Mouse (Mus musculus): ENCODE results near the gene Ubr2. TPM values are rescaled to one million over a fixed set of nuclear protein-coding genes. Genes with fewer than 3 reads are reported as not detected.

Ubr2 gene
- polyA plus RNA-seq, 1 experiment from 2014 or later: 17.7 TPM

DNA sequence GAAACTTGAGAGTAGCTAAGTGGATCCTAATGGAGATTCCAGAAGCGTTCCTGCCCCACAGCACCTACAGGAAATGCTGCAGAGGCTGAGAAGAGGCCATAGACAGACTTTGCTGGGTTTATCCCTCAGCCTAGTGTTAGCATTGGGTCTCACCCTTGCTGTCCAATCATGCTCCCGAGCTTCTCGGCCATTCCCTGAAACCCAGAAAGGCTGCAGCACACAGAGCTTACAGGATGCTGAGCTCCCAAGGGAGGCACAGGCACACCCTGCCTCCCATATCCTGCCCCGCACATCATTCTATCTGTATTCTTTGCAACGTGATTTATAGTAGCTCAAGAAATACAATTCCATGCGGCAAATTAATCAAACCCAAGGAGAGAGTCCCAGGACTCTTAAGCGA lies 13.9 kb downstream of the Ubr2 start:
- Histone ChIP-seq H3K36me3 (peaks cover 69% of the 10 kb centered on the region), H3K27me3 (ENCODE audit: insufficient read depth, poor library complexity, severe bottlenecking) (no peaks in the 10 kb centered on the region), H3K4me1 (peaks cover 13% of the 10 kb centered on the region; the same call in 1 of the 2 replicates), H3K4me3 (no peak overlapping the region), H3K9me3 (no peaks in the 10 kb centered on the region), H3K27ac (no peak overlapping the region)
- 78% methylated on average over 7 of the region's 7 CpGs for WGBS
- DNase-seq (ENCODE audit: low spot score): no peak

DNA sequence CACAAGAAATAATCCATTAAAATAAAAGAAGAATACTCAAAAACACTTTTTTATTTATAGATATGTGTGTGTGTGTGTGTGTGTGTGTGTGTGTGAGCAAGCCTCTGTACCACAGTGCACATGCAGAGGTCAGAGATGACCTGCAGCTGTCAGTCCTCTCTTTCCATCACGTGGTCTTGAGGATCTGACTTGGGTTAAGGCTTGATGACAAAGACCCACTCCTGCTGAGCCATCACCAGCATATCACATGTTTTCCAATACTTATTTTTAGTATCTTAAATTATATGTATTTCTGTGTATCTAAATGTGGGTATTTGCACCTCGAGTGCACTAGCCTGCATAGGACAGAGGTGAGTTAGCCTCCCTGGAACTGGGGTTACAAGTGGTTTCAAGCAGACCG lies 14.7 kb downstream of the Ubr2 start:
- Histone ChIP-seq H3K4me3 (no peak overlapping the region), H3K4me1 (peaks cover 13% of the 10 kb centered on the region; the same call in 1 of the 2 replicates), H3K9me3 (no peaks in the 10 kb centered on the region), H3K27me3 (ENCODE audit: insufficient read depth, poor library complexity, severe bottlenecking) (no peaks in the 10 kb centered on the region), H3K36me3 (peaks cover 76% of the 10 kb centered on the region), H3K27ac (no peak overlapping the region)
- WGBS: 81% methylated on average over 3 of the region's 3 CpGs
- DNase-seq (ENCODE audit: low spot score): no peak

DNA sequence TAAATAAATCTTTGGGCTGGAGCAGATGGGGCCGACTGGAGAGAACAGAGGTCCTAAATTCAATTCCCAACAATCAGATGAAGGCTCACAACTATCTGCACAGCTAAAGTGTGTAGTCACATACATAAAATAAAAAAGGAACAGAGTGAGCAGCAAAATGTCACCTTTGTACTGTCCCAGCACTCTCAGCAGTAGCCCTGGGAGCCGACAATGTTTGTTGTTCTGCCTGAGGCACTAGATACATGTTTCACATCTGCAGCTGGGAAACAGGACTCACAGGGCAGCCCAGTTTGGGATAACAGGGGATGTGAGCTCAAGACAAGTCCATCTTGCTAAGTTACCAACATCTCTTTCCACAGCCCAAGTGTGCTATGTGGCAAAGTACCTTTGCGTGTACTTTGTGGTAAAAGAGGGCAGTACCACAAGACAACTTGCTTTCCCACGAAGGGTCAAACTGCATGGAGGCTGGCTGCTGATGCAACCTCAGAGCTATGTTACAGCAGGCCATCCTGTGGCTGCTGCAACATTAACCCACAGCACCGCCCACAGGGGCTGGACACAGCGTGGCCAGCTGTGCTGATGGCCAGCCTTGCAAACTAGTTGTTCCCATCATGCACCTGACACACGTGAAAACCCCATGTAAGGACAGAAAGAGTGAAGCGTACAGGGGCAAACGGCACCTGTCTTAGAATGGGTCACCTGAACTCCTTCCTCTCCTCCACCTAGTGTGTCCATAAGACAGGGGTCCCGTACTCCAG lies 15.5 kb downstream of the Ubr2 start:
- DNase-seq (ENCODE audit: low spot score): no peak
- H3K27ac ChIP-seq: no peak overlapping the region

DNA sequence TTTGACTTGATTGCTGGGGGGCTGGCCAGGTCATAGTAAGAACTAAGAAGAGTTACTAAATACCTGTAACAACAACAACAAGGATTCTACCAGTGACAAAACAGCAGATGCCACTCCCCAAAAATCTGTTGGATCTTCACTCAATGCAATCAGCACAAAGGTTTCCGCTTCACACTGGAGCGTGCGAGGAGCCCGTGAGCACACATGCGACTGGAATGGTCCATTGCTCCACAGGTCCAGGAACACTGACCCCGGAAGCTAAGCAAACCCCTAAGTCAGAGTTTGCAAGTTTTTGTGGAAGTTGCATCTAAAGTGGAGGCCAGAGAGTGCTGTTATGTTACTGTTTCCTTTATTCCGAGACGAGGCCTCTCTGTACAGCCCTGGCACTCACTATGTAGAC lies 16.7 kb downstream of the Ubr2 start:
- Histone ChIP-seq H3K27me3 (ENCODE audit: insufficient read depth, poor library complexity, severe bottlenecking) (no peaks in the 10 kb centered on the region), H3K9me3 (no peaks in the 10 kb centered on the region), H3K4me3 (no peak overlapping the region), H3K36me3 (peaks cover 76% of the 10 kb centered on the region), H3K4me1 (peaks cover 13% of the 10 kb centered on the region; the same call in 1 of the 2 replicates), H3K27ac (no peak overlapping the region)
- no peak for DNase-seq (ENCODE audit: low spot score)
- 96% methylated on average over 8 of the region's 8 CpGs for WGBS

More for the DNA sequence above, 15.5 kb downstream of the Ubr2 start:
- H3K36me3 ChIP-seq: peaks cover 76% of the 10 kb centered on the region
- H3K4me1 ChIP-seq: peaks cover 13% of the 10 kb centered on the region; the same call in 1 of the 2 replicates
- 81% methylated on average over 10 of the region's 10 CpGs for WGBS
- no peaks in the 10 kb centered on the region for H3K9me3 ChIP-seq
- no peaks in the 10 kb centered on the region for H3K27me3 ChIP-seq (ENCODE audit: insufficient read depth, poor library complexity, severe bottlenecking)
- H3K4me3 ChIP-seq: no peak overlapping the region

DNA sequence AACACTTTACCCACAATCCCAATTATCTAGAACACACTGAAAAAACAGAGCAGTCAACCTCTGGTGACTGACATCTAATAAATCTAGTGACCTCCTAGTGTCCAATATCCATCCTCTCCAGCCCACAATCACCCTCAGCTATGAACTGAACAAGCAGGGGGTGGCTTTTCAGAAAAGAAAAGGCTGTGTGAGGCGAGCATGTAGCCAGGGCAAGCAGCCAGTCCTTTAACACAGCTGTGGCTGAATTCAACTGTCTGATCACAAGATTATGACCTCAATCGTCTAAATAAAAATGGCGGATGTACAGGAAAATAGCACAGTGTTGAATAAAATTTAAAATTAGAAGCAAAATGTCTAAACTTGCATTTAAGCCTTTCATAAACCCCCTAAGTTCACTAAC lies 22.7 kb downstream of the Ubr2 start:
- WGBS: 90% methylated on average over 3 of the region's 3 CpGs
- no peak overlapping the region for H3K4me3 ChIP-seq
- no peaks in the 10 kb centered on the region for H3K9me3 ChIP-seq
- no peak overlapping the region for H3K27ac ChIP-seq
- DNase-seq (ENCODE audit: low spot score): no peak
- H3K36me3 ChIP-seq: peaks cover 98% of the 10 kb centered on the region
- H3K27me3 ChIP-seq (ENCODE audit: insufficient read depth, poor library complexity, severe bottlenecking): no peaks in the 10 kb centered on the region
- H3K4me1 ChIP-seq: no peaks in the 10 kb centered on the region

DNA sequence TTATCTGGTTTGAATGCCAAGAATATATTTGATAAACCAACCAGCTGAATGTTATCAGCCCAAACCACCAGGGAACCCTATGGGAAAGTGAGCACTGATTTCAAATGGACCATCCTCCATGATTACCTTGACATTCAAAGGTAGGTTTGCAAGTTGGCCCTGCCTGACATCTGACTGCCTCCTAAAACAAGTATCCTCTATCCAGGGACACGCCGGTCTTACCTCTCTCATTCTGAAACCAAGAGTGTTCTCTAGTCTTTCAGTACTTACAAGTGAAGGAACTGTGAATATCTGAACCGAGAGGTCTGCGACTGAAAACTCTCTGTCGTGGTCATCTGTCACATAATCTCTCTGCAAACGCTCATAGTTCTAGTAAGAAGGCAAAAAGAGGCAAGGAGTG lies 30.3 kb downstream of the Ubr2 start:
- Histone ChIP-seq H3K27me3 (ENCODE audit: insufficient read depth, poor library complexity, severe bottlenecking) (no peaks in the 10 kb centered on the region), H3K36me3 (peaks cover 100% of the 10 kb centered on the region), H3K27ac (no peak overlapping the region), H3K4me3 (no peak overlapping the region), H3K9me3 (no peaks in the 10 kb centered on the region), H3K4me1 (no peaks in the 10 kb centered on the region)
- DNase-seq (ENCODE audit: low spot score): no peak
- WGBS: 91% methylated on average over 6 of the region's 6 CpGs

DNA sequence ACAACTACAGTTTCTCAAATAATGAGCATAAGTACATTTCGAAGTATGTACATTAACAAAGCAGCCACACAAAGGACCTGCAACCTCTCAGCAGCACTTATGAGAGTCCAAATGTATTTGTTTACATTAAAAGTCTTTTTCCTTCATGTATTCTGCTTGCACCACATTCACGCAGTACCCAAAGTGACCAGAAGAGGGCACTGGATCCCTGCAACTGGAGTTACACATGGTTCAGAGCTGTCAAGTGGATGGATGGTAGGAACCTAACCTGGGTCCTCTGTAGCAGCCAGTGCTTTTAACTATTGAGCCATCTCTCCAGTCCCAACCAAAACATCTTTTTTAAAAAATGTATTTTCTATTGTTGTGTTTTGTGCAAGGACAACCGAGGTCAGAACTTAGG lies 35.2 kb downstream of the Ubr2 start:
- H3K27ac ChIP-seq: no peak overlapping the region
- 65% methylated on average over 3 of the region's 3 CpGs for WGBS

DNA sequence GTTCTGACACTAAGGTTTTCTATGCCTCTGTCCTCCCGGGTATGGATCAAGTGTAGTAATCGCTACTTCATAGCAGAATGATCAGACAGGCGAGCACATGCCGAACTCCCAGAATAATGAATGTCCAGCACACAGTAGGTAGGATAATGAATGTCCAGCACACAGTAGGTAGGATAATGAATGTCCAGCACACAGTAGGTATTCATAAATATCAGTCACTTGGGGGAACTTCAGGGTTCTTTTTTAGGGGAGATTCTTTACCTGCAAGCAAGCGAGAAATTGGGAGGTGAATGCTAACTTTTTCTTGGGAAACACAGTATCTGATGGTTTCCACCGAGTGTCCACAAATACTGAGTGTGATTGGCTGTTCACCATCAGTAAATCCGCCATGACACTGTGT lies 37.8 kb downstream of the Ubr2 start:
- 88% methylated on average over 7 of the region's 7 CpGs for WGBS
- H3K4me1 ChIP-seq: no peaks in the 10 kb centered on the region
- H3K9me3 ChIP-seq: no peaks in the 10 kb centered on the region
- no peak overlapping the region for H3K27ac ChIP-seq
- peaks cover 100% of the 10 kb centered on the region for H3K36me3 ChIP-seq
- H3K27me3 ChIP-seq (ENCODE audit: insufficient read depth, poor library complexity, severe bottlenecking): no peaks in the 10 kb centered on the region
- no peak for DNase-seq (ENCODE audit: low spot score)
- H3K4me3 ChIP-seq: no peak overlapping the region

More for the DNA sequence above, 35.2 kb downstream of the Ubr2 start:
- H3K4me1 ChIP-seq: no peaks in the 10 kb centered on the region
- DNase-seq (ENCODE audit: low spot score): no peak
- no peak overlapping the region for H3K4me3 ChIP-seq
- H3K9me3 ChIP-seq: no peaks in the 10 kb centered on the region
- no peaks in the 10 kb centered on the region for H3K27me3 ChIP-seq (ENCODE audit: insufficient read depth, poor library complexity, severe bottlenecking)
- peaks cover 100% of the 10 kb centered on the region for H3K36me3 ChIP-seq

DNA sequence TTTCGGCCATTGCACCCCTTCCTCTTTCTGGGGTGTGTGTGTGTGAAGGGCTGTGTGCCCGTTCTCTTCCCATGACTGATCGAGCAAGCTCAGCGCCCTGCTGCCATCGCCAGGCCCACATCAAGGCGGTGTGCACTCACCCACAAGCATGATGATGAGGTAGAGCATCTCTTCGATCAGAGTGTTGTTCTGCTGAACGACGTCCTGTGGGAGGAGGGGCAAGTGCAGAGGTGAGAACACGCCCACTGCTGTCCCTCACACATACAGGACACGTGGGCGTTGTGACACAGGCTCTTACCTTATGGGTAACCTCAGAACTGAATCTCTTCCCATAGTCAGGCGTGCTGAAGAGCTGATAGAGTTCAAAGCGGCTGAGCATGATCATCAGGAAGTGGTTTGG lies 43.5 kb downstream of the Ubr2 start:
- WGBS: 91% methylated on average over 14 of the region's 14 CpGs
- DNase-seq (ENCODE audit: low spot score): no peak

DNA sequence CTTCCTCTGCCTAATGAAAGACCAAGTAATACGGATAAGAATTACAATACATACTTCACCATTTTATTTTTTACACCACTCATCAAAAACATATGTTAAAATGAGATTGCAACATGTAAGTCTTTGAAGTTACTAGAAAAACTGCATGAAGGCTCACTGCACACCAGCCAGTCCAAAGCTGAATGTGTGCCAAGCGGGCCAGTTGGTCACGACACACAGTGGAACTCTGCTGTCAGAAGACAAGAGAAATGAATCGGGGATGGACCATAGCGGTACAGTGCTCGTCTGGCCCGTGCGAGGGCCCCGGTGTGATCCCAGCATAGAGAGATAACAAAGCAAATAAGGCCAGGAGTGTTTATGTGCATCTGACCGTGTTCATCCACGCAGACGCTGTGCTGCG lies 47.2 kb downstream of the Ubr2 start:
- DNase-seq (ENCODE audit: low spot score): no peak
- 96% methylated on average over 13 of the region's 13 CpGs for WGBS
- Histone ChIP-seq H3K9me3 (no peaks in the 10 kb centered on the region), H3K27ac (no peak overlapping the region), H3K4me1 (no peaks in the 10 kb centered on the region), H3K36me3 (peaks cover 100% of the 10 kb centered on the region), H3K27me3 (ENCODE audit: insufficient read depth, poor library complexity, severe bottlenecking) (no peaks in the 10 kb centered on the region), H3K4me3 (no peak overlapping the region)

More for the DNA sequence above, 43.5 kb downstream of the Ubr2 start:
- no peak overlapping the region for H3K27ac ChIP-seq
- H3K4me1 ChIP-seq: no peaks in the 10 kb centered on the region
- no peak overlapping the region for H3K4me3 ChIP-seq
- H3K27me3 ChIP-seq (ENCODE audit: insufficient read depth, poor library complexity, severe bottlenecking): no peaks in the 10 kb centered on the region
- peaks cover 100% of the 10 kb centered on the region for H3K36me3 ChIP-seq
- H3K9me3 ChIP-seq: no peaks in the 10 kb centered on the region

DNA sequence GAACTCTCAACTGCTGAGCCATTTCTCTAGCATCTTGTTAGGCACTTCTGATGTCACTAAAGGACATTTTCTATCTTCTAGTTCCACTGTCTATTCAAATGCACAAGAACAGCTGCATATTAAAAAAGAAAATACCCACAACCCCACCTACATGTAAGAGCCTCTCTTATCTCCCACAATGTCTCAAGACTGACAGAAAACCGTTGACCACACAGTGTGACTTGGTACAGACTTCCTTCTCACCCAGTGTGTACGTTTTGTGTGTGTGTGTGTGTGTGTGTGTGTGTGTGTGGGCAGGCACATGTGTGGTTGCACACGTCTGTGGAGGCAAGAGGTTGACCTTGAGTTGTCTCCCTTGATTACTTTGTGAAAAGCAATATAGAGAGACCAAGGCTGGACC lies 48.2 kb downstream of the Ubr2 start:
- no peaks in the 10 kb centered on the region for H3K4me1 ChIP-seq
- WGBS: 79% methylated on average over 3 of the region's 3 CpGs
- H3K9me3 ChIP-seq: no peaks in the 10 kb centered on the region
- H3K4me3 ChIP-seq: no peak overlapping the region
- peaks cover 100% of the 10 kb centered on the region for H3K36me3 ChIP-seq
- 0 out of 2 replicates have a peak overlapping the region, but pooled peaks have one; percentile 1 for H3K27ac ChIP-seq
- DNase-seq (ENCODE audit: low spot score): no peak
- no peaks in the 10 kb centered on the region for H3K27me3 ChIP-seq (ENCODE audit: insufficient read depth, poor library complexity, severe bottlenecking)

DNA sequence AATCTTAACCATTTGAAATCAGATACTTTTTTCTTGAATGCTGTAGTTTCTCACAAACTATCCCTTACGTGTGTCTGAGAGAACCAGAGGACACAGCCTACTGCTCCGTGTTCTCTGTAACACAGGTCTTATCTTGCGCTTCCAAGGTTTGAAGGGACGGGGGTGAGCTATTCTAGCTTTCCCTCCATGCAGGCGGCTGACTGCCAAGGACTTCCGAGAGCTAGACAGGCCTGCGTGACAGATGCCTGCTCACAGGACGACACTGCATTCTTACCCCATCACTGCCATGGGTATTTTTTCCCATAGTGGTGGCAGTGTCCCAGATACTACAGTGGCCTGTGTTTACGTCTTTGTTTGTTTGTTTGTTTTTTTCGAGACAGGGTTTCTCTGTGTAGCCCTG lies 50.1 kb downstream of the Ubr2 start:
- WGBS: 72% methylated on average over 10 of the region's 10 CpGs
- Histone ChIP-seq H3K36me3 (peaks cover 100% of the 10 kb centered on the region), H3K4me1 (no peaks in the 10 kb centered on the region), H3K9me3 (no peaks in the 10 kb centered on the region), H3K4me3 (no peak overlapping the region), H3K27ac (no peak overlapping the region), H3K27me3 (ENCODE audit: insufficient read depth, poor library complexity, severe bottlenecking) (no peaks in the 10 kb centered on the region)
- no peak for DNase-seq (ENCODE audit: low spot score)

DNA sequence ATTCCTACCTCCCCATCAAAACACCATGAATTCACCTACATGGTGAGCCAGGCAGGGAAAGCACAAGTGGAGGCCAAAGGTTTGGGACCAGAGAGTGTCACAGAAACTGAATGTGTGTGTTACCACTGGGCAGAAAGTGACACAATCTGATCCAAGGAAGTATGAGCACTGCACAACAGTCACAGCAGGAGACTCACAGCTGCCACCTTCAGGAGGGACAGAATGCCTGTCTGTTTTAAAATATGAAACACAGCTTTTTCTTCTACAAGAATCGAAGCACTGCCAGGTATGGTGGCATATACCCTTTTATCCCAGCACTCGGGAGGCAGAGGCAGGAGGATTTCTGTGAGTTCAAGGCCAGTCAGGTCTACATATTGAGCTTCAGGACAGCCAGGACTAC lies 52.3 kb downstream of the Ubr2 start:
- Histone ChIP-seq H3K27ac (no peak overlapping the region; the same call in 1 of the 2 replicates), H3K36me3 (peaks cover 99% of the 10 kb centered on the region), H3K4me1 (no peaks in the 10 kb centered on the region), H3K9me3 (no peaks in the 10 kb centered on the region), H3K27me3 (ENCODE audit: insufficient read depth, poor library complexity, severe bottlenecking) (no peaks in the 10 kb centered on the region), H3K4me3 (no peak overlapping the region)
- 87% methylated on average over 2 of the region's 2 CpGs for WGBS
- no peak for DNase-seq (ENCODE audit: low spot score)

DNA sequence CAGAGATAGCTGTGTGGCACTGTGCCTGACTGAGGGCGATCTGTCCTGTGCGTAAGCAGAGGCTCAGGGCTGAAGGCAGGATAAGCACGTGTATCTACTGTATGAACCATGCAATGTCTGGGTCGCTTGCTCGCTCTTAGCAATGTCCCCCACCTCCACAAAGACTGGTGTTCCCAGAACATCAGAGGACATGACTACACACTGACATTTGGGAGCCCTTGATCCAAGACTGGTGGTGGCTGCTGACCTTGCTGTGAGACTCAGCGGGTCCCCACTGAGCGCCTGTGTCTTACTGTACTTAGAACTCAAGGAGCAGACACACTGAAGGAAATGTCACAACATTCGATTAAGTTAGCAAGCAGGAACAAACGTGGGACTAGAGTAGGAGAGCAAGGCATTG lies 64.1 kb downstream of the Ubr2 start:
- Histone ChIP-seq H3K36me3 (peaks cover 85% of the 10 kb centered on the region), H3K9me3 (no peaks in the 10 kb centered on the region), H3K27me3 (ENCODE audit: insufficient read depth, poor library complexity, severe bottlenecking) (no peaks in the 10 kb centered on the region), H3K27ac (no peak overlapping the region), H3K4me3 (no peak overlapping the region), H3K4me1 (no peaks in the 10 kb centered on the region)
- DNase-seq (ENCODE audit: low spot score): no peak
- 93% methylated on average over 9 of the region's 9 CpGs for WGBS

All from heart, embryonic 10.5 days (tissue).